Mouse (Mus musculus) hematopoietic stem cell, adult 5-6 weeks (primary cell): ENCODE results near the gene Tmem8b. TPM values are rescaled to one million over a fixed set of nuclear protein-coding genes. Genes with fewer than 3 reads are reported as not detected.

Experiments
- ATAC-seq, 2 experiments: fragments of 125-278 bp in 1 of 2; replicated peaks in 1 of 2; 2 replicates each; pipeline ENCODE4 v1.8.0; 2016 to 2017; ENCODE audit warnings: inconsistent platforms in 2 of 2, mild to moderate bottlenecking in 2 of 2, moderate number of reproducible peaks in 2 of 2, low read depth in 1 of 2, moderate TSS enrichment in 1 of 2; ENCODE audit not compliant: low FRiP score in 2 of 2, poor library complexity in 2 of 2, severe bottlenecking in 2 of 2, insufficient read depth in 1 of 2, low TSS enrichment in 1 of 2
- total RNA-seq: library from RNA; stranded (forward); fragments of 172-1452, 232-1000 nt; gene quantifications from 2 replicates; pipeline ENCODE4 v1.2.3, GENCODE M21; 2017

The Tmem8b gene
- total RNA-seq, 1 experiment from 2014 or later, result 1.3 TPM

- peak in 1 of 2 experiments; percentile 18; a peak in 1 of 4 replicates for ATAC-seq
Observed at GRCm38 (mm10) chr4:43653161-43654015, 15.4 kb upstream of the Tmem8b start, which contains the start of gene Spag8. Gene Spag8 (minus strand): TSS chr4:43653594.

DNA sequence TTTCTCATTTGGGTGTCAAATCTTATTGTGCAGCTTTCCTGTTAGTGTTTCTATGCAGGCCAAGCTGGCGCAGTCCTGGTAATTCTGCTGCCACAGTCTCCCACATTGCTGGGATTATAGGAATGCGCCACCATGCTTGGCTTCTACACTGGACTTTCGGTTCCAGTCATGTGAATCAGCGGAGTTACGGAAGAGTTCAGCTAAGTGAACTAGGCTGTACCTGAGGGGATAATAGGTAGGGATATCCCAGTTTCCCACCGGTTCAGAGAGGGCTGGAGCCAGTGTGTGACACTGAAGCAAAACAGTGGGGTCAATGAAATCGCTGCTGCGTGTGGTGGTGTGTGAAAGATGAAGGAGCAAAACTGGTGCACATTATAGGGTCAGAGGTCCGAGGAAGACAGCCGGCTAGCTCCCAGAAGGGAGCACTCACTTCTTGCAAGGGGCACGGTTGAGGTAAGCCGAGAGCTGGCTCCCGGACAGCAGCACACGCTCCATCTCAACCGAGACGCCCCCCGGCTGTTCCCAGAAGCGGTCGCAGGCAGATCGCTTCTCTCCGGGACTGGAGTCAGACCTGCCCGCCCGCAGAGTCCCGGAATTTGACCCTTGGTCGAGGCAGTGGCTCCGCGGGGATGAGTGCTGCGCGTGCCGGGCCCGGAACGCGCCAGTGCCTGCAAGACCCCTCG, 13.0 kb upstream of the Tmem8b start:
- ATAC-seq, result no peak

- peak; percentile 92 to 96 for ATAC-seq
Observed at GRCm38 (mm10) chr4:43656339-43657109, 12.2 kb upstream of the Tmem8b start, which contains the start of gene Hint2. Gene Hint2 (minus strand): TSS chr4:43656466.

GRCm38 (mm10) chr4:43657146-43657545, 11.6 kb upstream of the Tmem8b start:
- no peak for ATAC-seq

DNA sequence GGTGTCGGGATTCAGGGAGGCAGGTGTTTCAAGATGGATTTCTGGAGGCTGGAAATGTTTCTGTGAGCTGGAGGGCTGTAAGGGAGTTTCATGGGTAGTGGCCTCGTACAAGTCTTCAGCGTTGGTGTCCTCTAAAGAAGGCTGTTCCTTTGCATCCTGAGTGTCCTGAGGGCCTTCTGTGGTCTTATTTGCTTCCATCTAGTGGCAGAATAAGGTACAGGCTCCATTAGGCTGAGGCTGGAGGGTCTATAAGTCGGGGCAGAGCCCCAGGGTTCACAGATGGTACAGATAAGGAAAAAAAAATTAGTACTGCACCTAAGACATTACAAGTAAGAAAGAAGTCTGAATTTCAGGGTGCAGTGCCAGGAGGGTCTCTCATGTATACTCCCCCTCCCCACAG, 2.4 kb upstream of the Tmem8b start:
- ATAC-seq, result peak; percentile 24 to 46; a peak in 2 of 4 replicates

DNA sequence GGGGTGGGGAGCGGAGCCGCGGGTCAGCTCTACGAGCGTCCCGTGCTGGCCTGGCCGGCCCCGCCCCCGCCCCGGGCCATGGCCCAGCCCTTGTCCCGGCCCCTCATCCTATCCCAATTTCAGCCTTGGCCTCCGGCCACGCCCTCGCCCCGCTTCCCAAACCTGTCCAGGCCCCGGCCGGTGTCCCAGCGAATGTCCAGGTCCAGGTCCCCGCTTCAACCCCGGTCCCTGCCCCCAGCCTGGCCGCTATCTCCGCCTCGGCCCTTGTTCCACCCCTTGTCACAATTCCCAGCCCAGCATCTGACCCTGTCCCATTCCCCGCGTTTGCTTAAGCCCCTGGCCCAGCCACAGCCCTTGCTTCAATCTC, 640 bp downstream of the Tmem8b start:
- ATAC-seq, result peak in 1 of 2 experiments; percentile 11; a peak in 1 of 4 replicates

- ATAC-seq, result peak; percentile 49 to 54; a peak in 2 of 4 replicates
Observed at GRCm38 (mm10) chr4:43672070-43672469, 3.3 kb downstream of the Tmem8b start.

DNA sequence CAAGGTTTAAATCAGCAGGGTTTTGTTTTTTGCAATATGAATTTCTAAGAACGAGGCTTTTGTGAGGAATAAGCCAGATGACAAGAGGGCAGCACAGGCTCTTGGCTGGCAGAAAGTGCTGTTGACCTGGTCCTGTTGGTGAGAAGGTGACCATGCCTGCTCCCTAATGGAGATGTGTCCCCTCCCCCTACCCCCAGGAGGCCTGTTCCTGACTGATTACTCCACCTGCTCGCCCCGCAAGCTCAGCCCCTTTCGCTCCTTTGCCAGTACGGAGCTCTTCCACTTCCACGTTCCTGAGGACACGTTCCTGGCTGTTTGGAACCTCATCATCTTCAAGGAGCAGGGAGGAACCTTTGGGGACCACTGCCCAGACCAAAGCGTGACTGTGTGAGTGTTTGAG, 4.9 kb downstream of the Tmem8b start:
- ATAC-seq, result no peak

DNA sequence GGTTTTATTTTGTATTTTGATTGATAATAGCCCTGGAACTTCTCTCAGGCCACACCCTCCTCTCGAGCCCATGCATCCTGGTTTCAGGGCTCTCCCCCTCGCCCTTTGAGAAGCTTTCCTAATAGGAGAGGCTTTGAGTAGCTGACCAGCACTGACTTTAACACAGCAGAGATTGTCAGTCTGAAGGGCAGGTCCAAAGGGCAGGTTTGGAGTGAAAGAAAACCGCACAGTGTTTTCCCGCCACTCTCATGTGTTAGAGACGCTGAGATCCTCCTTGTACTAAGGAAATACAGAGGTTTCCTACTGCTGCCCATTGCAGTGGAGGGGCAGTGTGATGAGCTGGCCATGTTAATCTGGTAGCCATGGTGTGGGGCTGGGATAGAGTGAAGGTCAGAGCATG, 6.2 kb downstream of the Tmem8b start:
- ATAC-seq, result no peak

DNA sequence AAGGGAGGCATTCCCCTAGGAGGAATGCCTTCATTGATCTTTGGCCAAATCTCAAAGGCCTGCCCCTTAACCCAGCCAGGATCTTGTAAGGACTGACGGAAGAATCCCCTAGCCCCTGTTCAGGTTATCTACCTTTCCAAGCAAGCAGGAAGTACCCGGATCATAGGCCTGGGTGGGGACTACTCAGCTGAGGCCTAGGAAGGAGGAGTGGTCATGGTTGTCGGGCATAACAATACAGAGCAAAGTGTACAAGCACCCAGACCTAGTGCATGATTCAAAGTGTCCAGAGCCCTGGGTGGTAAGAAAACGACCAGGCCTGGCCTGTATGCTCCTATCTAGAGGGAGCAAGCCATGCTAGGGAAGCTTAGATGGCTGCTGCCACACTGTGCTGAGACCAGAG, 6.8 kb downstream of the Tmem8b start:
- ATAC-seq, result no peak

GRCm38 (mm10) chr4:43678541-43678940, 9.8 kb downstream of the Tmem8b start:
- ATAC-seq, result no peak

DNA sequence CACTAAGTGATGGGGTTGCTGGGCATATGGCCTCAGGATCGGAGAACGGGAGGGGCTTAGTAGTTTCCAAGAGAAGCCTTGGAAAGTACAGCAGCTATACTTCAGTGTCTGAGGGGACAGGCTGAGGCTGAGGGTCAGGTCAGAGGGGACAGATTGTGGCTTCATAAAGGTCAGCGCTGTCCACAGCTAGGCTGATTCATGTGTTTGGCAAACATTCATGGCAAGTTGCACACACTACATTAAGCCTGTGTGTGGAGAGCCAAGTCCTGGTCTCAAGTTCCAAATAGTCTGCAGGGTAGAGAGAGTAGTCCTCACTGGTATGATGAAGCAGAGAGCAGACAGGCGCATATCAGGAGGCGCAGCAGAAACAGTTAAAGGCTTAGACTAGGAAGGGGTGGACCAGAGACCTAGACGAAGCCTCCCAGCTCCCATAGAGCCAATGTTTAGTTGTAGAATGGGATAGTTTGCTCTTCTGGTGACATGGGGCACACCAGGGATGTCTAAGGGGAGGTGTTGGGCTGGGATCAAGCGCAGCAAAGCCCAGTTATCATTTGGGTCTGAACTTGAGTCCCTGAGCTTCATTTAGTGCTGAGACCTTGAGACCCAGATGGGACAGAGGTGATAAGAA, 10.8 kb downstream of the Tmem8b start:
- ATAC-seq, result no peak

GRCm38 (mm10) chr4:43690021-43690420, 21.2 kb downstream of the Tmem8b start:
- no peak for ATAC-seq

- no peak for ATAC-seq
Observed at GRCm38 (mm10) chr4:43691026-43691425, 22.3 kb downstream of the Tmem8b start.

- ATAC-seq, result peak; percentile 17 to 47; a peak in 2 of 4 replicates
Observed at GRCm38 (mm10) chr4:43693806-43694241, 25.1 kb downstream of the Tmem8b start.

DNA sequence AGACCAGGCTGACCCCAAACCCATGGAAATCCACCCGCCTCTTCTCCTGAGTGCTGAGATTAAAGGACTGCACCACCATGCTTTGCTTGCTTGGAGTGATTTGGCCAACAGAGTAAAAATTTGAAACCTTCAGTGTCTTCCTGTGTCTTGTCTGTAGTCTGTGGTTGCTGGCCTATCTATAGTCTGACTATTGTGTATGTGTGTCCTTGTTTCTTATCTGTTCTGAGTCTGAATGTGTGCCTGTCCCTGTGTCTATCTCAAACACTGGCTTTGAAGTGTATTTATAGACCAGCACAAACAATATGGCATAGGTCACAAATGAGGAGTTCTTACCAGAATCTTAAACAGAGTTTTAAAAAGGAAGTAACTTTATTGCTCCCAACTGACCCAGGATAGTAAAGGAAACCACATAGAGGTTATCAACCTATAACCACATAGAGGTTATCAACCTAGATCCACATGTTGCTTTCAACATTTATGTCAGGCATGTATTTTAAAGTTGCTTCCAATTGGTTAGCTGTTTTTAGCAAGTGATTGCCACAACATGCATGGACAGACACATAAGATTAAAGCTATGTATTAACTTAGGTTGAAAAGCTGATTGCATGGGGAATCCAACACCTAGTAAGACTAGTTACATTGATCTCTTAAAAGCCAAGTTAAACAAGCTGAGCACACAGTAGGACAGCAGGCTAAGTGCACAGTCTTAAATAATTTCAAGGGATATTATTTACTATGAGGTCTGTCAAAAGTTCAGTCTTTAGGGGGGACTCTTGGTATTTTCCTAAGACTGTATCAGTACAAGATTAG, 25.9 kb downstream of the Tmem8b start:
- peak in 1 of 2 experiments; percentile 29; a peak in 1 of 4 replicates for ATAC-seq
